Mouse (Mus musculus): ENCODE results near the gene Gm4353. TPM values are rescaled to one million over a fixed set of nuclear protein-coding genes. Genes with fewer than 3 reads are reported as not detected.

The Gm4353 gene
- polyA plus RNA-seq, 1 experiment: 9.3 TPM

- Histone ChIP-seq H3ac (ENCODE audit: control insufficient read depth, insufficient read length) (no peak overlapping the region), H3K4me2 (ENCODE audit: low read depth) (no peak overlapping the region), H3K4me3 (no peak overlapping the region), H3K27me3 (ENCODE audit: control insufficient read depth, insufficient read depth, insufficient read length) (peaks cover 16% of the 10 kb centered on the region), H3K79me2 (ENCODE audit: control insufficient read depth, insufficient read depth) (no peaks in the 10 kb centered on the region), H3K36me3 (ENCODE audit: control insufficient read depth, insufficient read depth) (no peaks in the 10 kb centered on the region)
- no peak for TF ChIP-seq MYOD1 (IDR thresholded peaks at IDR 0.05; ENCODE audit: control insufficient read depth in 1 of 3, insufficient read length in 2 of 3, low read depth in 2 of 3)
- no peak for TF ChIP-seq CEBPB (IDR thresholded peaks at IDR 0.05; ENCODE audit: insufficient read depth, poor library complexity, severe bottlenecking)
- TF ChIP-seq TCF12 (IDR thresholded peaks at IDR 0.05; ENCODE audit: insufficient read depth, poor library complexity, severe bottlenecking): no peak
These were observed 42.6 kb upstream of the Gm4353 start for GRCm38 (mm10) chr7:116127052-116127451.

- peaks cover 16% of the 10 kb centered on the region for H3K27me3 ChIP-seq (ENCODE audit: control insufficient read depth, insufficient read depth, insufficient read length)
- no peaks in the 10 kb centered on the region for H3K79me2 ChIP-seq (ENCODE audit: control insufficient read depth, insufficient read depth)
- no peaks in the 10 kb centered on the region for H3K36me3 ChIP-seq (ENCODE audit: control insufficient read depth, insufficient read depth)
- no peak overlapping the region for H3K4me2 ChIP-seq (ENCODE audit: low read depth)
- H3K4me3 ChIP-seq: no peak overlapping the region
- TF ChIP-seq MAX (IDR thresholded peaks at IDR 0.05; ENCODE audit: low read depth) (no peak), POLR2AphosphoS2 (IDR thresholded peaks at IDR 0.05; ENCODE audit: insufficient read length, low read depth) (no peak), MYOG (IDR thresholded peaks at IDR 0.05; ENCODE audit: control insufficient read depth in 1 of 3, insufficient read depth in 1 of 3, insufficient read length in 2 of 3, low read depth in 2 of 3) (no peak), E2F4 (IDR thresholded peaks at IDR 0.05; ENCODE audit: insufficient read depth) (no peak), SRF (IDR thresholded peaks at IDR 0.05; ENCODE audit: control insufficient read depth, insufficient read length, low read depth) (no peak)
- no peak overlapping the region for H3ac ChIP-seq (ENCODE audit: control insufficient read depth, insufficient read length)
These were observed 41.2 kb upstream of the Gm4353 start for GRCm38 (mm10) chr7:116125671-116126070.

GRCm38 (mm10) chr7:116124057-116124456 lies 39.6 kb upstream of the Gm4353 start:
- no peaks in the 10 kb centered on the region for H3K79me2 ChIP-seq (ENCODE audit: control insufficient read depth, insufficient read depth)
- no peaks in the 10 kb centered on the region for H3K36me3 ChIP-seq (ENCODE audit: control insufficient read depth, insufficient read depth)
- TF ChIP-seq REST (IDR thresholded peaks at IDR 0.05; ENCODE audit: insufficient read depth, insufficient read length) (no peak), MAX (IDR thresholded peaks at IDR 0.05; ENCODE audit: low read depth) (no peak), SRF (IDR thresholded peaks at IDR 0.05; ENCODE audit: control insufficient read depth, insufficient read length, low read depth) (no peak), CEBPB (IDR thresholded peaks at IDR 0.05; ENCODE audit: insufficient read depth, poor library complexity, severe bottlenecking) (no peak), E2F4 (IDR thresholded peaks at IDR 0.05; ENCODE audit: insufficient read depth) (no peak), TCF12 (IDR thresholded peaks at IDR 0.05; ENCODE audit: insufficient read depth, poor library complexity, severe bottlenecking) (no peak), TCF3 (IDR thresholded peaks at IDR 0.05; ENCODE audit: insufficient read length, low read depth) (no peak), POLR2AphosphoS2 (IDR thresholded peaks at IDR 0.05; ENCODE audit: insufficient read length, low read depth) (no peak), POLR2A (IDR thresholded peaks at IDR 0.05; ENCODE audit: insufficient read length, low read depth) (no peak), MYOG (IDR thresholded peaks at IDR 0.05; ENCODE audit: control insufficient read depth in 1 of 3, insufficient read depth in 1 of 3, insufficient read length in 2 of 3, low read depth in 2 of 3) (no peak), MYOD1 (IDR thresholded peaks at IDR 0.05; ENCODE audit: control insufficient read depth in 1 of 3, insufficient read length in 2 of 3, low read depth in 2 of 3) (no peak), USF1 (IDR thresholded peaks at IDR 0.05; ENCODE audit: low read depth) (no peak)
- H3K4me2 ChIP-seq (ENCODE audit: low read depth): no peak overlapping the region
- no peak overlapping the region for H3K4me3 ChIP-seq
- H3K27me3 ChIP-seq (ENCODE audit: control insufficient read depth, insufficient read depth, insufficient read length): peaks cover 16% of the 10 kb centered on the region
- no peak overlapping the region for H3ac ChIP-seq (ENCODE audit: control insufficient read depth, insufficient read length)

- Histone ChIP-seq H3K79me2 (ENCODE audit: control insufficient read depth, insufficient read depth) (no peaks in the 10 kb centered on the region), H3K4me3 (no peak overlapping the region), H3K4me2 (ENCODE audit: low read depth) (no peak overlapping the region), H3K27me3 (ENCODE audit: control insufficient read depth, insufficient read depth, insufficient read length) (peaks cover 16% of the 10 kb centered on the region), H3K36me3 (ENCODE audit: control insufficient read depth, insufficient read depth) (no peaks in the 10 kb centered on the region), H3ac (ENCODE audit: control insufficient read depth, insufficient read length) (no peak overlapping the region)
- TF ChIP-seq MYOG (IDR thresholded peaks at IDR 0.05; ENCODE audit: control insufficient read depth in 1 of 3, insufficient read depth in 1 of 3, insufficient read length in 2 of 3, low read depth in 2 of 3) (no peak), TCF12 (IDR thresholded peaks at IDR 0.05; ENCODE audit: insufficient read depth, poor library complexity, severe bottlenecking) (no peak), USF1 (IDR thresholded peaks at IDR 0.05; ENCODE audit: low read depth) (no peak), REST (IDR thresholded peaks at IDR 0.05; ENCODE audit: insufficient read depth, insufficient read length) (no peak), TCF3 (IDR thresholded peaks at IDR 0.05; ENCODE audit: insufficient read length, low read depth) (no peak), POLR2AphosphoS2 (IDR thresholded peaks at IDR 0.05; ENCODE audit: insufficient read length, low read depth) (no peak), E2F4 (IDR thresholded peaks at IDR 0.05; ENCODE audit: insufficient read depth) (no peak), MAX (IDR thresholded peaks at IDR 0.05; ENCODE audit: low read depth) (no peak), SRF (IDR thresholded peaks at IDR 0.05; ENCODE audit: control insufficient read depth, insufficient read length, low read depth) (no peak), MYOD1 (IDR thresholded peaks at IDR 0.05; ENCODE audit: control insufficient read depth in 1 of 3, insufficient read length in 2 of 3, low read depth in 2 of 3) (no peak), POLR2A (IDR thresholded peaks at IDR 0.05; ENCODE audit: insufficient read length, low read depth) (no peak), CEBPB (IDR thresholded peaks at IDR 0.05; ENCODE audit: insufficient read depth, poor library complexity, severe bottlenecking) (no peak)
These were observed 39.2 kb upstream of the Gm4353 start for GRCm38 (mm10) chr7:116123597-116123985.

- H3K27me3 ChIP-seq (ENCODE audit: control insufficient read depth, insufficient read depth, insufficient read length): peaks cover 16% of the 10 kb centered on the region
- TF ChIP-seq POLR2A (IDR thresholded peaks at IDR 0.05; ENCODE audit: insufficient read length, low read depth) (no peak), E2F4 (IDR thresholded peaks at IDR 0.05; ENCODE audit: insufficient read depth) (no peak), MYOD1 (IDR thresholded peaks at IDR 0.05; ENCODE audit: control insufficient read depth in 1 of 3, insufficient read length in 2 of 3, low read depth in 2 of 3) (no peak), MAX (IDR thresholded peaks at IDR 0.05; ENCODE audit: low read depth) (no peak), TCF12 (IDR thresholded peaks at IDR 0.05; ENCODE audit: insufficient read depth, poor library complexity, severe bottlenecking) (no peak), TCF3 (IDR thresholded peaks at IDR 0.05; ENCODE audit: insufficient read length, low read depth) (no peak), USF1 (IDR thresholded peaks at IDR 0.05; ENCODE audit: low read depth) (no peak), MYOG (IDR thresholded peaks at IDR 0.05; ENCODE audit: control insufficient read depth in 1 of 3, insufficient read depth in 1 of 3, insufficient read length in 2 of 3, low read depth in 2 of 3) (no peak), SRF (IDR thresholded peaks at IDR 0.05; ENCODE audit: control insufficient read depth, insufficient read length, low read depth) (no peak), CEBPB (IDR thresholded peaks at IDR 0.05; ENCODE audit: insufficient read depth, poor library complexity, severe bottlenecking) (no peak), POLR2AphosphoS2 (IDR thresholded peaks at IDR 0.05; ENCODE audit: insufficient read length, low read depth) (no peak), REST (IDR thresholded peaks at IDR 0.05; ENCODE audit: insufficient read depth, insufficient read length) (no peak)
These were observed 38.7 kb upstream of the Gm4353 start for GRCm38 (mm10) chr7:116122981-116123596.

More at GRCm38 (mm10) chr7:116122981-116123596, 38.7 kb upstream of the Gm4353 start:
- Histone ChIP-seq H3K79me2 (ENCODE audit: control insufficient read depth, insufficient read depth) (no peaks in the 10 kb centered on the region), H3ac (ENCODE audit: control insufficient read depth, insufficient read length) (no peak overlapping the region), H3K4me3 (no peak overlapping the region), H3K36me3 (ENCODE audit: control insufficient read depth, insufficient read depth) (no peaks in the 10 kb centered on the region), H3K4me2 (ENCODE audit: low read depth) (no peak overlapping the region)

Data from myocyte (in vitro differentiated cells).